Mouse (Mus musculus) CD8-positive naive resting alpha-beta T cell, adult 57 days (primary cell): ENCODE data around the gene Rhoj. TPM values are rescaled to one million over a fixed set of nuclear protein-coding genes. Genes with fewer than 3 reads are reported as not detected.

ENCODE experiments used
- total RNA-seq: library from RNA; stranded (reverse); gene quantifications from one replicate; pipeline ENCODE4 v1.2.4, GENCODE M21; 2023

Rhoj gene
- total RNA-seq, result not detected

GRCm38 (mm10) chr12:75307961-75308951 lies at the start of gene Rhoj:
Gene Rhoj (plus strand): TSS chr12:75308322.

GRCm38 (mm10) chr12:75416681-75417080 lies 108.6 kb downstream of the Rhoj start, which contains the start of gene Gphb5:
Gene Gphb5 (minus strand): TSS chr12:75416781.

Other genes starting within 250 kb of the Rhoj start
- 0.28 TPM for gene Kcnh5, start 131.0 kb upstream of the Rhoj start, total RNA-seq
- gene Gphb5, start 108.5 kb downstream of the Rhoj start, total RNA-seq, result not detected